Mouse (Mus musculus) WW6 (cell line): Measurements from ENCODE around the gene Ccdc157.
A peak's percentile ranks its signal among the peaks of the same experiment; 100 is the strongest.
"Not testable (repeated sequence)": the region's sequence is repeated elsewhere in the genome, so short reads cannot be mapped to it uniquely, and the experiment has no call there.

Source experiments
- DNase-seq: peaks from one replicate; pipeline ENCODE4 v3.0.0-alpha.2; 2013; ENCODE audit warnings: low read depth, low spot score

Gene Ccdc157

DNA sequence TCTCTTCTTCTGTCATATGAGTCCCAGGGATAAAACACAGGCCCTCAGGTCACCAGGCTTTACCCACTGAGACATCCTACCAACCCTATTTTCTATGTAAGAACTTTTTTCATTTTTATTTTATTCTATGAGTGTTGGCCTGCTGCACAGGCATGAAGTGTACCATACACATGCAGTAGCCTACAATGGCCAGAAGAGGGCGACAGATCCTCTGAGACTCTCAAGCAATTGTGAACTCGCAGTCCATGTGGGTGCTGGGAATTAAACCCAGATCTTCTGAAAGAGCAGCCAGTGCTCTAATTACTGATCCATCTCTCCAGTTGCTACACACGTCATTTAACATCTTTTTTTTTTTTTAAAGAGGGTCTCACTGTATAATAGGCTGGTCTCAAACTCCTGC is 26.6 kb downstream of the Ccdc157 start:
- no peak for DNase-seq

DNA sequence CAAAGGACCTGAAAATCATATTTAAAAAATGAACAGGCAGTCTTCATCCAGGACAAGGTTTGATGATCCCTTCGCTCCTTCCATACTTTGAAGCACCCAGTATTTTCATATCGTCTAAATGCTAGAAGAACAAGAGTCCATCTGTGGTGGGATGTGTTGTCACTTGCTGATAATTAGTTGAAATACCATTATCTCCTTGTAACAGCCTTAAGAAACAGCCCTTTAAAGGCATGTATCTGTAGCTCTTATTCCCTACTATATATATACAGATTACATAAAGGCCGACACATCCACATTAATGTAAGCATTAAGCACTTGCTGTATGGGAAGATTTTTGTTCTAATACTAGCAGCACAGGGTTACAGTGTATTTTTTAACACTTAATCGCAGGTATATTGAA is 31.6 kb downstream of the Ccdc157 start:
- not testable (repeated sequence) for DNase-seq

DNA sequence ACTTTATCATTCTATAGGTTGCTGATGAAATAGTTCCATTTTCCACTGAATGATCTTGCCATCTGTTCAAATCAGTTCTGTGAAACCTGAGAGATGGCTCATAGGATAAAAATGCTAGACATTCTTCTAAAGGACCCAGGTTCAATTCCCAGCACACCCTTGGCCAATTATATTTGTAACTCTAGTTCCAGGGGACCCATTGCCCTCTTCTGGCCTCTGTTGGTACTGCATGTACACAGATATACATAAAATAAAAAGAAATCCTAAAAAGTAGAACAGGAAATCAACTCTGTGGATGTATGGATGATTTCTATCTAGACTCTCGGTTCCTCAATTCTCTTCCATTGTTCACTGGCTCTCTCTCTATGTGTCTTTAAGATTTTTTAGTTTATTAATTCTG is 33.0 kb downstream of the Ccdc157 start:
- DNase-seq, result no peak

DNA sequence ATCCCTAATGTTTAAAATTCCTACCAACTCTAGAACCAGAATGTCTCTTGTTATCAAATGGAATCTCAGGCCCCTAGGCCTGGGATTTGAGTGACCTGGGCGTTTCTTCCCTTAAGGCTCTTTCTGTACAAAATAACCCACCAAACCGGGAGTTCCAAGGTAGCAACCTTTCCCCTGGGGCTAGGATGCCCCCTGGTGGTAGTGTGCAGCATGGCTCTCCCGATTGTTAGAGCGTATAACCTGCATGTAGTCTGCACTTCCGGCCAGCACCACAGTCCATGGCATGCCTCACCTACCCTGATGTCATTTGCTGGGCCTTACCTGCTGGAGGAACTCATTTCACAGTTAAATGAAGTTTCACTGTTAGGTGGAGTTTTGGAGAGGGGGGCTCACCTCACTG is 36.2 kb downstream of the Ccdc157 start:
- DNase-seq, result peak; percentile 65

DNA sequence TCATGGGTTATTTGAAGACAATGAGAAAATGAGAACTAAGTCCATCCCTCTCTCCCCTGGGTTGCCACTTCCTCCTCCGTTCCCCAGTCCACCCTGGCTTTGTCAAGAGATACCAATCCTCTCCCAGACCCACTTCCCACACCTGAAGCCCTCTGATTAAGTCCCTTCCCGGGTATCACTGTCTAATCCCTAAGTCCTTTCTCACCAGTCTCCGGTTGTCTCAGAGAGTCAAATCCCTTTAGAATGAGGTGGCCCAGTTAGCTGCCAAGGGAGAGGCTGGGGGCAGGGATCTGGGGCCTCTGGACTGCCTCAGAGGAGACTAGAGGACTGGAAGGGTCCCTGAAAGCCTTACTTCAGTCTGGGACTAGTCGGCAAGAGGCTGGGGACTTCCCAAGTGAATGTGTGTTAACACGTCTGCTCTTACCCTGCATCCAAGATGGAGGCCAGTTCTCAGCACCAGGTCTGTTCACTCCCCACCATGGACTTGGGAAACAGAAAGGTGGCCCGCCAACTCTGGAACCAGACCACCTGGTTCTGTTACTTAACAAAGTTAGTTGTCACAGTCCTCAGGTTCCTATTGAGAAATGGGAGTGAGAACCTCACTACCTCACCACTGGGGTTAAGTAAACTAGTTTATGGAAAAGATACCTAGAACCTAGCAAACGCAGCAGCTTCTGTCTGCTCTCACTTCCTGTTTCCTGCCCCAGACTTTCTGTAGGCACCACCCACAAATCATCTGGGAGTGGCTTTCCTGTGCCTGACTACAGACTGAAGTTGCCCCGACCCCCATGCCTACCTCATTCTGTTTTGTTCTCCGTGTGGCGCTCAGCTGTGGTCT is 37.1 kb downstream of the Ccdc157 start, which contains the start of gene Sec14l2:
Sec14l2 (minus strand) TSS at position 674 of the 838 bp plus-strand sequence.
- DNase-seq, result no peak

DNA sequence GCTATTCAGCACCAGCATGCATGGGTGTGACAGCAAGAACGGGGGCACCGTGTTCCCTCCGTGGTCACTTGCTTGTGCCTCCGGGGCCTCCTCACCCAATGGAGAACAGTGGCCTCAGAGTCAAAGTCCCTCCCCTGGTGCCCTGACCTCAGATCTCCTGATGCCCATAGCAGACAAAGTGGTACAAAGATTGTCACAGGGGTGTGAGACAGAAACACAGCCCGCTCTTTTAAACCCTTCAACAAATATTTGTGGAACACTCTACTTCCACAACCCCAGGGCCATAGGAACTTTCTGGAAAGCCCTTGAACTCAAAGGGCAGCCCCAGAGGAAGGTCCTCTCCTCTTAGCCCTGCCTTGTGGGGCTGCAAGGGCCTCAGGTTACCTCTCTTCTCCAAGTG is 37.9 kb downstream of the Ccdc157 start:
- no peak for DNase-seq

DNA sequence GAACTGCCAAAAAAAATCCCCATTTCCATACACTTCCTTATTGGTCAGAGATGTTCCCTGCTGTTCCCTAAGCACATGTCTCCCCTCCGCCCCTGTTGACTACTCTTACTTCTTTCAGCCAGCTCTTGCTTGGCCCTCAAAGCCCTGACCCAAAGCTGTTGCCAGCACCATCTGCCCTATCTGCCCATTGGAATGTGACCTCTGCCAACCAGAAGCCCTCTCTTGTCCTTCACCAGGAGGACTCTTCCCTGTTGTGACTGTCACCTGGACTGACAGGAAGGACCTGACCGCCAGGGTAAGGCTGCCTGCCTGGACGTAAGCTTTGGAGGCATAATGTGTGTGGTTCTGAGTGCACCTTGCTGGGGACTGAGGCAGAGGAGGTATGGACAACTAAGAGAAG is 38.4 kb downstream of the Ccdc157 start:
- no peak for DNase-seq

DNA sequence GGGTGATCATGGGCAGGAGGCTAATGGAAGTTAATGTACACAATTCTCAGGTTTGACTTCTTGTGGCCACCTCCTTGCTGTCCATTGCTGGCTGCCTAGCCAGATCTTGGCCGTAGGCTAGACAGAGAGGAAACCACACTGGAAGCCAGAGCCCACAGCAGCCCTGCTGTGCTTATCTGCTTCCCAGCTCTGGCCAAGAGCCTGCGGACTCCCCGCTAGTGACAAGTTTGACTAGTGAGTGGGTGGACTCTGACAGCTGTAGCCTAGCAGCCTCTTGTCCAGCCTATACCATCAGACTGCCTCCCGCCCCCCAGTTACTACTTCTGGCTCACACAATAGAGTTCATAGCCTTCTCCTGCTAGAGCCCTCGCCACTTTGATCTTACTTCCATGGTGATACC is 40.5 kb downstream of the Ccdc157 start:
- DNase-seq, result no peak

DNA sequence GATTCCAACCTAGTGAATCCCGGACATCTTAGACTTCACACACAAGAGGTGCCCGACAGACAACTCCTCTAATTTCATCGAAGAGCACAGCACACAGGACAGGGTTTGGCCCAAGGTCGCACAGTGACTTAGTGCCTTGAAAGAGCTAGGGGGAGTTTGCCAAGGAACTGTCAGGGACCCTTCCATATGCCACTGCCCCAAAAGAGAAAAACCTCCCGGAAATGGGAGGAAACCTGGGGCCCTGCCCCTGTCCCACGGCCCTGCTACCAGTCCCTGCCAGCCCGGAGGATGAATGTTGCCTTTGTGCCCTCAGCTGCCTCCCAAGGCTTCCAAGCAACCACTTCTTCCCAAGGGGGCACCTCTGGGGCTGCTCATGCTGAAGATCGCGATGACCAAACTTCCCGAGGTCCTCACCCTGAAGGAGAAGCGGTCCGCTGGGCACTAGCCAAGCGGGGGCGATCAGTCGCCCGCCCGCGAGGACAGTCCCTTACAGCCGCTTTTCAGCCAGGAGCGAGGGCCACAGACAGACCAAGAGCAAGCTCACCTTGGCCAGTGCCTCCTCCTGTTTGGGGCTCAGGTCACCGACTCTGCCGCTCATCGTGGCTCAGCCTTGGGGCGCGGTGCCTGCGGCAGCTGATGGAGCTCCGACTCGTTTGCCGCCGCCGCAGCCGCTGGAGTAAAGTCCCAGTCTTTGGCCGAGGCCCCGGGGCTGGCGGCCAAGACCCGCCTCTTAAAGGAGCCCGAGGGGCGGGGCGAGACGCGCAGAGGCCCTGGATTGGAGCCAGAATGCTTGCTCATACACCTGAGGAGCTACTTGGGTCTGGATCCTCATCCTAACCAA is 41.8 kb downstream of the Ccdc157 start:
- no peak for DNase-seq

DNA sequence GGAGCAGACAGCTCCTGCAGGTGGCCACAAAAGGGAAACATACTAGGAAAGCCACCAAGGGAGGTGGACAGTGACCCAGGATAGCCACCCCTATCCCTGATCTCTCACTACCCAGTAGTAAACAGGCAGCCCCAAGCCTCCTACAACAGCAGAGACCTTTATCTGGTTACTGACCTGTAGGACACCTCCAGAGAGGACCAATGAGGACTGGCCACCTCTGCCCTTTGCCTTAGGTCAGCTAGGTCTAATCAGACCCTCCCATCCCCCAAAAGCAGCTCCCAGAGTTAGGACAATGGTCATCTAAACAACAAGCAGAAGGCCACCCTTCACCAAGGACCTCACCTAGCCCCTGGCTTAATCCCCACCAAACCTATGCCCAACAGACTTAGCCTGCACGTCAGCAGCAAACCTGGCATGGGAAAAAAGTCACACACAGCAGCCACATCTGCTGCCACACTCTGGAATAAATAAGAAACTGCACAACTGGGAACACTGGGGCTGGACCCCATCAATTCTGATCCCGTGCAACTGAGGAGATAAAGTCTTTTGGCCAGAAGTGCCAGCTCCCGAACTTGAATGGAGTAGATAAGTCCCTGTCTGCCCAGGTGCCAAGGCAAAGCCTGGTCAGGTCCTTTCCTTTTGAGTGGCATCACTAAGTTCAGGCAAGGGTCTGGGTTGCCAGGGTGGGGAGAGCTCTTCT is 42.6 kb downstream of the Ccdc157 start:
- no peak for DNase-seq

DNA sequence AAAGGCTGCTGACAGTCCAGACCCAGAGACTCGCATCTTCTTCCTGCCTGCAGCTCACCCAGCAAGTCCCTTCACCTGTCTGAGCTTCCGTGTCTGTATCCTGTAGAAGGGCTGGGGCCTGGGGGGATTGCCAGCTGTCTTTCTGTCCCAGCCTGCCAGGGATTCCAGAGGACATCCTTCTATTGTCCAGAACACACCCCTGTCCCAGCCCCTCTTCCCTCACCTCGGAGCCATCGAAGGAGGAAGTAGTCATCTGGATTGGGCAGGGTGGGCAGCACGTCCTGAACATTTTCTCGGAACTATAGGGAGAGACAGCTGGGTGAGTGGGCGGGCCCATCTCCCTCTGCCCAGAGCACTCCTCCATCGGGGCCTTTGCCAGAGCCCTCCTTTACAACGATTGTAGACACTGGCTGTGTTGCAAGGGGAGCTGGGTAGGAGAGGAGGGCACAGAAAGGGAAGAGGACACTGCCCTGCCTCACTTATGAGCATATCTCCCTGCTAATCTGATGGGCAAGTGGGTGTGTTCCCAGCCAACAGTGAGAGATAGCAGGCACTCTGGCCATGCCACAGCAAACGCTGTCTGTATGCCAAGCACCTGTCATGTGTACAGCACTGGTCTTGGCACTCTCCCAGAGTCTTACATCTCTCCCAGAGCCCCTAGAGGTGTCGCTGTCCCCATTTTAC is 43.5 kb downstream of the Ccdc157 start:
- DNase-seq, result no peak

DNA sequence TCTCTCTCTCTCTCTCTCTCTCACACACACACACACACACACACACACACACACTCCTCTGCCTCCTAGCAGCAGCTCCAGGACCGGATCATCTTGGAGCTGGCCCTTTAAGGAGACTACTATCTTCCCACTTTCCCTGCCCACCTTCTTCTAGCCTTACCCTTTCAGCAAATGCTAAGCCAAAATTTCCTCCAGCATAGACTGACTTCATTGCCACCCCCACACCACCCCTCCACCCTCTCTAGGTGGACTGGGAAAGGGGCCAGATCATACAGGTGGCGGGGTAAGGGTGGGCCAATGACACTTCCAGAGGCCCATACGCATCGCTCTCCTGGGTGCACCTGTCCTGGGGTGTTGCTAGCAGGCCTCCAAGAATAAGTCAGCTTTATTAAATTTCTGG is 44.7 kb downstream of the Ccdc157 start:
- DNase-seq, result no peak

DNA sequence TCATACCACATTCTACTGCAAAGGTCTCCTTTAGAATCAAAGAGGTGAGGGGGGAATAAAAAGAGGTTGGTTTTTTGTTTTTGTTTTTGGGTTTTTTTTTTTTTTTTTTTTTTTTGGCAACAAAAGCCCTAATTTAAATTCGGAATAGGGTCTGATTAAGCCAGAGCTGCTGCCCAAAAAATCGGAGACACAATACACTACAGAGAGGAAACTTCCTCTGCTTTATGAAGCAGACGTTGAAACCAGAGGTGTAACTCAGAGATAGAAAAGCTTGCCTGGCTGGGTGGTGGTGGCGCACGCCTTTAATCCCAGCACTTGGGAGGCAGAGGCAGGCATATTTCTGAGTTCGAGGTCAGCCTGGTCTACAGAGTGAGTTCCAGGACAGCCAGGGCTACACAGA is 45.6 kb downstream of the Ccdc157 start:
- DNase-seq, result not testable (repeated sequence)

DNA sequence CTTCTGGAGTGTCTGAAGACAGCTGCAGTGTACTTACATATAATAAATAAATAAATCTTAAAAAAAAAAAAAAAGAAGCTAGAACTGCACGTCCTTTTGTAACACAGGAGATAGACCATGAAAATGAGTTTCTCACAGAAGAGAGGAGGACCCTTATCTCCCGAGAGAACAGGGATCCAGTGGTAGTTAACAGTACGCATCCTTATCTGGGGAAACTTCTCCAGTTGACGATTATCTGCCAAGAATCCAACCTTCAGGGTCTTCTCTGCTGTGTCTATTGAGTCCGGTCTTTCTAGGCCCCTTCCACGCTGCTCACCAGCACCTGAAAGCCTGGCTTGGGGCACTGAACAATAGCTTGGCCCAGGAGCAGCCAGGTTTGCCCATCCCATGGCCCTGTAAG is 46.1 kb downstream of the Ccdc157 start:
- no peak for DNase-seq

DNA sequence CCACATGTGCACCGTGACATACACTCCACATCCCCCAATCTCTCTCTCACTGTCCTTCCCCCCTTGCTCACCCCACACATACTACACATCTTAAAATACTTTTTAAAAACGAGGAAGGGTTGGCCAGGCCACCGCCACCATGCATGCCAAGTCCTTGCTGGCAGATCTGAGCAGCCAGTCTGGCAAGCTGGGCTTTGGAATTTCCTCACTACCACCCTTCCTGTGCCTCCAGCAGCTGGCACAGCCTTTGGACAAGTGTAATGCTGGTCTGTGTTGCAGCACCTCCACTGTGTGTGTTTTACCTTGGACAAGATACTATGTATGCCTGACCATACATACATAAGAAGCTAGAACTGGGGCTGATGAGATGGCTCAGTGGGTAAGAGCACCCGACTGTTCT is 46.6 kb downstream of the Ccdc157 start:
- DNase-seq, result no peak

DNA sequence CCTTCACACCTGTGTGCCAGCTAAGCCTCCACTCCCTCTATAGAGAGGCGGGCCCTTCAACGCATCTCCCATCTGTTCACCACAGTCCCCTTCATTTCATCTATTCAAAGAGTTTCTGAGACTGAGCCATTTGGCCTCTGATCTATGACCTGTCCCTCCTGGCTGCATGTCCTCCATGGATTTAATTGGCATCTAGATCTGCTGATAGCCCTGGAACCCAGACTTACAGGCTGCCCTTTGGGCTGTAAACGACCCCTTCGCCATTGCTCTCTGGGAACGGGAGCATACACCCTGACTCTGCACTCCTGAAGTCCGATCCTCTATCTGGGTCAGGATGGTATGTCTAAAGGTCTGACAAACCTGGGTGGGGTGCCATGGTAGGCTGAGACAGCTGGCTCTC is 47.2 kb downstream of the Ccdc157 start:
- DNase-seq, result no peak

DNA sequence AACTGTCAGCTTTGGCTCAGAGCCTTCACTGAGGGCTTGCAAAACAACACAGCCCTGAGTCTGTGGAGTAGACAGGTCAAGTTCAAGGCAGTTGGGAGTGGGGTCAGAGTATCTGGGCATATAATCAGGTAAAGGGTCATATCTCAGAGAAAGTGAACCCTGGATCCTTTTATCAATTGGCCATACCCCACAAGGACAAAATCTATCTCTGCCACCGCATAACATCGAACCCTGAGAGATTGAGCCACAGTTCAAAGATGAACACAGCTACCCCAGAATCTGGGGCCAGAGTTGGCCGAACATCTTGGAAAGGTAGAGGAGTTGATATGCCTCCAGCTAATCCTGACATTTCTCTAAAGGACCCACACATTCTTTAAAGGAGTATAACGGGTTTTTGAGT is 48.1 kb downstream of the Ccdc157 start:
- no peak for DNase-seq

DNA sequence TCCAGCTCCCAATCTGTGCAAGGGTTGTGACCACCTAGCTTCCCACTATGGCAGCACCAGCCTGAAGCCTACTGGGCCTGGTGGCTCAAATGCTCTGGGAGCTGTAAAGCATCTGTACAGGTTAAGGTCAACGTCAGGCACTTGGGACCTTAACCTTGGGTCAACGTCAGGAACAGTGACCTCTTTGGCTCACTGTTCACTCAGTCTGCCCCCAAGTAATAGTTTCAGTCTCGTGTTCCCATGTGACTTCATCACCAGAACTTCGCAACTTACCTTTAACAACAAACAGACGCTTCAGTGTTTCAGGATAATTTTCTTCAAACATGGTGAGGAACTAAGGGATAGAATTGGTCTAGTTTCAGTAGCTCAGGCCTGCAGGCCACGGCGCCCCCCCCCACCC is 51.4 kb downstream of the Ccdc157 start:
- DNase-seq, result no peak

DNA sequence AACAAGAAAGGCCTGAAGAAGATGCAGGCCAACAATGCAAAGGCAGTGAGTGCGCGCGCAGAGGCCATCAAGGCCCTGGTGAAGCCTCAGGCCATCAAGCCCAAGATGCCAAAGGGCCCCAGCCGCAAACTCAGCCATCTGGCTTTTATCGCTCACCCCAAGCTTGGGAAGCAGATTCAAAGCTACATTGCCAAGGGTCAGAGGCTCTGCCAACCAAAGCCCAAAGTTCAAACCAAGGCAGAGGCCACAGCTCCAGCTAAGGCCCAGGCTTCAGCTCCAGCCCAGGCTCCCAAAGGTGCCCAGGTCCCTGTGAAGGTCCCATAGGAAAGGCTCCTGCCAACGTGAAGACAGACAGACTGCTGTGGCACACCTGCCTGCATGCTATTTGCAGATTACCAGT is 52.2 kb downstream of the Ccdc157 start:
- not testable (repeated sequence) for DNase-seq

DNA sequence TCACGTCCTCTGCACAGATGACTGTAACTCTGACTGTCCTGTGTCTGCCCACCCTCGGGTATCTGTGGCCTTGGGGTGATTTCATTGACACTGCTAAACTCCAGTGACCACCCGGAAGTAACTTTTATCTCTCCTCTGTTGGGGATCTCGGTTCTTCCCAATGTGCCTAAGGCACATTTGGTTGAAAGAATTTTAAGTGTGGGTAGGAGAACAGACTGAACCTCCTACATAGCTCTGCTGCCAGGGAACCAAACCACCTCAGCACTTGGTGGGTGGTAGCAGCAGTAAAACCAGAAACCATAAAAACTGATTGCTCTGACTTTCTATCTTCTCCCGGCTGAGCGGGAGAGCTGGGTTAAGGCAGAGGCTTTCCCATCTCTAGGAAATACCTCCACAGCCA is 54.6 kb downstream of the Ccdc157 start:
- no peak for DNase-seq

DNA sequence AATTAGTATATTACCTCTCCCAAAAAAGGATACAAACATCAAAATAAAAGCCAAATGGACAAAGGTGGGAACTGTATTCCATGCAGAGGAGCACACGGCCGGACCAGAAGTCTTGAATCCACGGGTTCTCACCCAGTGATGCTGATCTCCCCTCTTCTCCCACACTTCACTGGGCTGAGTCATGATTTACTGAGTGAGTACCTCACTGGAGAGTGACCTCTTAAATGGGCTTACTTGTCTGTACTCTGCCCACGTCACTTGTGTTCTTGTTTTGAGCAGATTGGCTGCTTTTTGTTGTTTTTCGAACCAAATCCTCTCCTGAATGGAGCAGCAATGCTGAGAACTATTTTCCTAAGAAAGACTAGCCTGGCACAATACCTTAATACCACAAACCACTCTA is 55.1 kb downstream of the Ccdc157 start:
- no peak for DNase-seq

DNA sequence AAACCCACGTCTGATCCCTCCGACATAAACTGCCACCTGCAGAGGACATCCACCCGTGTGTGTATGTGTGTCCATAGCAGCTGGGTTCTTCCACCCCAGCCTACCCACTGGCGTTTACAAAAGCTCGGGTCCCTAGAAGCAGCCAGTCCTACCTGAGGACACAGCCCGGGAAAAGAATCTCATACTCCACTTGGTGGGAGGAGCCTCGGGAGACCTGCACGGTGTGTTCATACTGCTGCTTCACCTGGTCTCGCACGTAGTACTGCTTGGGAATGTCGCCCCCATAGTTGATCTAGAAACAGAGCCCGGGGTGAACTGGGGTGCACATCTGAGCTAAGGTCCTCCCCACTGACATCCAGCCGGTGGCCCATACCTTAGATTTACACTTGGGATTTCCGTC is 56.6 kb downstream of the Ccdc157 start:
- no peak for DNase-seq
